Comparison of ENCODE assay signal across 11 mouse cellular contexts in genomic region chr12:3872410-3873230, GRCm38 (mm10).
A peak's percentile ranks its signal among the peaks of the same experiment; 100 is the strongest.
DNase-seq lines count a peak whose midpoint lies in the region; ATAC-seq and TF ChIP-seq lines count a peak whose summit lies in the region.
"Had no signal": no experiment of that assay in that cellular context is flagged by ENCODE, and none has a peak within 500 bp of the region (broad histone marks: within the 10 kb centered on the region; RNA-seq: fewer than 3 reads in every experiment).

No protein-coding gene starts in this region.

- H3K4me2 ChIP-seq in hindbrain, embryonic 13.5 days: no peak overlapping the region
- no peak overlapping the region for H3K4me2 ChIP-seq in hindbrain, embryonic 12.5 days (replicated peaks)
- no peak overlapping the region for H3K4me2 ChIP-seq in stomach, embryonic 14.5 days (replicated peaks; ENCODE audit: low read depth, low read length)
- H3K4me2 ChIP-seq in stomach, postnatal 0 days (replicated peaks; ENCODE audit: low read depth): no peak overlapping the region
- no peak overlapping the region for H3K4me2 ChIP-seq in stomach, embryonic 16.5 days (ENCODE audit: low read depth, low read length)
- H3K4me2 ChIP-seq: embryonic facial prominence, embryonic 12.5 days had no signal

- H3K27ac ChIP-seq in hindbrain, embryonic 13.5 days: 0 out of 2 replicates have a peak overlapping the region, but pooled peaks have one; percentile 67
- H3K27ac ChIP-seq in hindbrain, embryonic 12.5 days: no peak overlapping the region
- H3K27ac ChIP-seq in stomach, embryonic 14.5 days (ENCODE audit: low read length): peak overlapping the region; percentile 3; the same call in 1 of the 2 replicates
- H3K27ac ChIP-seq in stomach, postnatal 0 days (replicated peaks): no peak overlapping the region
- peak overlapping the region; percentile 1; the same call in 1 of the 2 replicates for H3K27ac ChIP-seq in stomach, embryonic 16.5 days (ENCODE audit: low read length)
- H3K27ac ChIP-seq: embryonic facial prominence, embryonic 12.5 days; liver, embryonic 14.5 days had no signal

- DNase-seq in stomach, postnatal 0 days (ENCODE audit: low spot score): no peak
- peak; percentile 56 for DNase-seq in induced T-regulatory cell, adult 2 months (ENCODE audit: low read depth)
- DNase-seq in right cerebral cortex, postnatal 36 days (ENCODE audit: low spot score in 2 of 2): no peak

- TF ChIP-seq CTCF in stomach, postnatal 0 days (IDR thresholded peaks at IDR 0.05; ENCODE audit: low read depth): no peak

- H3K36me3 ChIP-seq in hindbrain, embryonic 13.5 days: peaks cover 52% of the 10 kb centered on the region
- peaks cover 18% of the 10 kb centered on the region for H3K36me3 ChIP-seq in hindbrain, embryonic 12.5 days
- peaks cover 60% of the 10 kb centered on the region for H3K36me3 ChIP-seq in stomach, embryonic 14.5 days (ENCODE audit: control insufficient read depth, insufficient read depth, low read length)
- peaks cover 22% of the 10 kb centered on the region for H3K36me3 ChIP-seq in stomach, postnatal 0 days (ENCODE audit: control insufficient read depth, insufficient read depth, low read length)
- H3K36me3 ChIP-seq in stomach, embryonic 16.5 days (ENCODE audit: control insufficient read depth, insufficient read depth, low read length): peaks cover 17% of the 10 kb centered on the region

- no peak overlapping the region for H3K4me3 ChIP-seq in hindbrain, embryonic 13.5 days
- H3K4me3 ChIP-seq in hindbrain, embryonic 12.5 days: no peak overlapping the region
- H3K4me3 ChIP-seq in stomach, embryonic 14.5 days (ENCODE audit: low read depth, low read length): no peak overlapping the region
- H3K4me3 ChIP-seq in stomach, postnatal 0 days (ENCODE audit: low read depth, low read length): no peak overlapping the region
- no peak overlapping the region for H3K4me3 ChIP-seq in stomach, embryonic 16.5 days (replicated peaks; ENCODE audit: low read length)
- H3K4me3 ChIP-seq: embryonic facial prominence, embryonic 12.5 days; myocyte had no signal

- peaks cover 23% of the 10 kb centered on the region for H3K4me1 ChIP-seq in hindbrain, embryonic 13.5 days (replicated peaks)
- H3K4me1 ChIP-seq in hindbrain, embryonic 12.5 days: peaks cover 15% of the 10 kb centered on the region
- H3K4me1 ChIP-seq in stomach, embryonic 14.5 days (ENCODE audit: control insufficient read depth, insufficient read depth, low read length): peaks cover 36% of the 10 kb centered on the region
- H3K4me1 ChIP-seq in stomach, postnatal 0 days (replicated peaks; ENCODE audit: control insufficient read depth, insufficient read depth): 0 out of 2 replicates have a peak, but pooled peaks cover 2% of the 10 kb centered on the region
- H3K4me1 ChIP-seq in stomach, embryonic 16.5 days (ENCODE audit: control insufficient read depth, insufficient read depth, low read length): peaks cover 32% of the 10 kb centered on the region

- ATAC-seq in hindbrain, embryonic 13.5 days (ENCODE audit: low FRiP score): no peak
- ATAC-seq in hindbrain, embryonic 12.5 days (ENCODE audit: low FRiP score): no peak
- no peak for ATAC-seq in stomach, embryonic 14.5 days (ENCODE audit: insufficient number of reproducible peaks, insufficient read depth, low FRiP score, low read depth)
- ATAC-seq in stomach, postnatal 0 days (ENCODE audit: low FRiP score, low TSS enrichment): no peak
- no peak for ATAC-seq in stomach, embryonic 16.5 days (ENCODE audit: insufficient read depth, low FRiP score)
- ATAC-seq: Patski had no signal

- WGBS in hindbrain, embryonic 13.5 days: 76% methylated on average over 9 of the region's 9 CpGs
- WGBS in hindbrain, embryonic 12.5 days: 71% methylated on average over 9 of the region's 9 CpGs
- 64% methylated on average over 9 of the region's 9 CpGs for WGBS in stomach, embryonic 14.5 days
- 73% methylated on average over 9 of the region's 9 CpGs for WGBS in stomach, postnatal 0 days
- WGBS in stomach, embryonic 16.5 days: 74% methylated on average over 9 of the region's 9 CpGs

- no peaks in the 10 kb centered on the region for H3K9me3 ChIP-seq in hindbrain, embryonic 13.5 days
- no peaks in the 10 kb centered on the region for H3K9me3 ChIP-seq in hindbrain, embryonic 12.5 days (replicated peaks)
- H3K9me3 ChIP-seq in stomach, embryonic 14.5 days (ENCODE audit: control insufficient read depth, low read depth, low read length): no peaks in the 10 kb centered on the region
- no peaks in the 10 kb centered on the region for H3K9me3 ChIP-seq in stomach, postnatal 0 days (ENCODE audit: control insufficient read depth, low read length)
- no peaks in the 10 kb centered on the region for H3K9me3 ChIP-seq in stomach, embryonic 16.5 days (replicated peaks; ENCODE audit: control insufficient read depth, low read length)
- H3K9me3 ChIP-seq: embryonic facial prominence, embryonic 12.5 days had no signal

- TF ChIP-seq EP300 in stomach, postnatal 0 days (optimal IDR thresholded peaks at IDR 0.05): no peak

- no peaks in the 10 kb centered on the region for H3K27me3 ChIP-seq in hindbrain, embryonic 13.5 days
- H3K27me3 ChIP-seq in hindbrain, embryonic 12.5 days: no peaks in the 10 kb centered on the region
- no peaks in the 10 kb centered on the region for H3K27me3 ChIP-seq in stomach, embryonic 14.5 days (ENCODE audit: control insufficient read depth, insufficient read depth, low read length)
- H3K27me3 ChIP-seq in stomach, postnatal 0 days (ENCODE audit: control insufficient read depth, insufficient read depth, low read length): no peaks in the 10 kb centered on the region
- no peaks in the 10 kb centered on the region for H3K27me3 ChIP-seq in stomach, embryonic 16.5 days (ENCODE audit: control insufficient read depth, insufficient read depth, low read length)
- H3K27me3 ChIP-seq: embryonic facial prominence, embryonic 12.5 days; Patski had no signal

- no peak overlapping the region for H3K9ac ChIP-seq in hindbrain, embryonic 13.5 days
- no peak overlapping the region for H3K9ac ChIP-seq in hindbrain, embryonic 12.5 days
- no peak overlapping the region for H3K9ac ChIP-seq in stomach, embryonic 14.5 days (replicated peaks; ENCODE audit: low read depth, low read length)
- H3K9ac ChIP-seq in stomach, postnatal 0 days (ENCODE audit: low read length): no peak overlapping the region
- no peak overlapping the region for H3K9ac ChIP-seq in stomach, embryonic 16.5 days (ENCODE audit: low read length)
- H3K9ac ChIP-seq: embryonic facial prominence, embryonic 12.5 days; liver, embryonic 14.5 days had no signal

Comparison
In these comparisons a context has a peak if more than half of its experiments do, and no peak if none do; other contexts are left out.
1. H3K27ac ChIP-seq: peak in hindbrain, embryonic 13.5 days (single experiment), stomach, embryonic 14.5 days (single experiment) and stomach, embryonic 16.5 days (single experiment); none in hindbrain, embryonic 12.5 days (single experiment) and stomach, postnatal 0 days (single experiment).